Mouse (Mus musculus) adrenal gland, adult (tissue): ENCODE data around the gene Olfr629.
"Not testable (repeated sequence)": the region's sequence is repeated elsewhere in the genome, so short reads cannot be mapped to it uniquely, and the experiment has no call there.

Experiments used
- DNase-seq, 2 experiments: peaks; one replicate each; pipeline ENCODE4 v3.0.0; 2022 to 2023; ENCODE audit warnings: low spot score in 1 of 2; ENCODE audit not compliant: inconsistent age in 2 of 2

Olfr629 gene

DNA sequence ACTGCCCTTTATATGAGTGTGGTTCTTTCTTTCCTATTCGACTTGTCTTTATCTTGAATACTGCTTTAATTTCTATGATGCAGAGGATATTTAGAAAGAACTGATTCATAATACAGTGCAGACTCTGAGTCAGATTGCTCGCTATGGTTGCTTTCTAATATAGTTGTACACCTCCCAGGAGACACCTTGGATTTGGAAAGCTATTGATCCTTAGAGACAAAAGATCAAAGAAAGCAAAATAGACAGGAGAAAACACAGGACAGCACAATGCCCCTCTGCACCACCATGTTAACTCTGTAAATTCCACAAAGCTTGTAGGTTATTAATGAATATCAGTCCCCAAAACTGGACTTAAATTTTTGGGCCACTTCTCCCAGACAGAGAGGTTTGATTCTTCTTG, at the start of gene Olfr629:
Gene Olfr629 (minus strand): TSS at position 101 of the 400 bp plus-strand sequence.
- no peak for DNase-seq

DNA sequence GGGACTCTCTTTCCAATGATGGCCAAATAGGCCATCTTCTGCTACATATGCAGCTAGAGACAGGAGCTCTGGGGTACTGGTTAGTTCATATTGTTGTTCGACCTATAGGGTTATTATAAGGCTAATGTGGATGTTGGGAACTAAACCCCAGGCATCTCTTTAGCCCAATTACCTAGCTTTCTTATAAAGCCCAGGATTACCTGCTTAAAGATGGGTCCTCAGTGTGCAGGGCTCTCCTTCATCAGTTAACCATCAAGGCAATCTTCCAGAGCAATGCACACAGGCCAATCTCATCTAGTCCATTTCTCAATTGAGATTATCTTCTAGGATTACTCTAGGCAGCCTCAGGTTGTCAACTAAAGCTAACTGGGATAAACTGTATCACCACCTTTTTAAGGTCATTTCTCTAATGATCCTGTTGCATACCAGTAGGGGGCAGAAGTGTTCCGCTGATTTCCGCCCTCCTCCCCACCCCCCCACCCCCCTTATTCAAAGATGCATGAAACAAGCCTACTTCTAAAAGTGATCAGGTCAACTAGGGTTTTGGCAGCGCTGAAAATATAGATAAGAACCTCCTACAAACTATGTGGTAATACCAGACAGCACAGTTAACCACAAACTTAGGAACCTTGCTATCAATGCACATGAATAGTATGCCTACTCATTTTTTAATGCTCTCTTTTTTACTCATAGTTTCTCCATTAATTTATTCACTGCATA, 48.1 kb upstream of the Olfr629 start:
- DNase-seq, result no peak

DNA sequence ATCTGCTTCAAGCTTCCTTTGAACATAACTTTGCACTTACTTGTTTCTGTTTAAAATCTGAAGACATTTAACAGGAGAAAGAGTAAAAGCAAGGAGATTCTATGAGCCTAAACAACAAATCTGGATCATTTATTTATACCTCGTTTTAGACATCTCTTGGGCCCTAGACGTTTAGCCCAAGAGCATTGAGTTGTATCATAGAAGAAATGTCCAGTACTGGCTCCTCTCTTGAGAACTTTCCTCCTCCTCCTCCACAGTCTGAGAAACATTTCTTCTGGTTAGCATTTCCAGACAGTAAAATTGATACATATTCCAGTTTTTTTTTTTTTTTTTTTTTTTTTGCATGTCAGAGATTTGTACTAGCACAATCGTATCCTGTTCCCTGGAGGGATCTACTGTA, 47.0 kb upstream of the Olfr629 start, which contains the start of gene Olfr67:
Gene Olfr67 (minus strand): TSS at position 101 of the 400 bp plus-strand sequence.
- no peak for DNase-seq

DNA sequence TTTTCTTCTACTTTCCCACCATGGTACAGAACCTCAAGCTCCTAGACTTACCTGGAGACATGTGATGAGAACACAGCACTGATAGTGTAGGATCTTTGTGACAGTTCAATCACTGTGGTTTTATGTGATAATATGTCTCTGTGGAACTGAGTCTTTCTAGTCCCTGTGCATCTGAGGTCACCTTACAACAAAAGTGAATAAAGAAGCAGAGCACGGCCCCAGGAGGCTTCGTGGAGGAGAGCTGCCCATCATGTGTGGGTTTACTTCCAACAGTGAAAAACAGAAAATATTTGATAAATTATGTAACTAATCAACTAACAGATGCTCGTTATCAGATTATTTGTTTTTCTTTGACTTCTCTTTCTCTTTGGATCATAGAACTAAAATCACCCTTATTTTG, 34.9 kb upstream of the Olfr629 start, which contains the start of gene Olfr68:
Gene Olfr68 (minus strand): TSS at position 101 of the 400 bp plus-strand sequence.
- DNase-seq, result no peak

DNA sequence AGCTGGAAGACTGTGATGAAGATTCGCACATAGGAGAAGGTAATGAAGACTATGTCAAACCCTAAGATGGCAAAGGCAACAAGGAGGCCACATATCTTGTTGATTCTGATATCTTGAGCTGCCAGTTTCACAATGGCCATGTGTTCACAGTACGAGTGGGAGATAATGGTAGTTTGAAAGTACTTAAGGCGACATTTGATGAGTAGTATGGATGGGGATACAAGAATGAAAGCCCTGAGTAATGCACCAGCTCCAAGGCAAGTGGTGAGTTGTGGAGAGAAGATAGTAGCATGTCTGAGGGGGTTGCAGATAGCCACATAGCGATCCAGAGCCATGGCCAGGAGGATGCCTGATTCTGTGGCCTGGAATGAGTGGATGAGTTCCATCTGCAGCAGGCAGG, 32.9 kb upstream of the Olfr629 start:
- not testable (repeated sequence) for DNase-seq

DNA sequence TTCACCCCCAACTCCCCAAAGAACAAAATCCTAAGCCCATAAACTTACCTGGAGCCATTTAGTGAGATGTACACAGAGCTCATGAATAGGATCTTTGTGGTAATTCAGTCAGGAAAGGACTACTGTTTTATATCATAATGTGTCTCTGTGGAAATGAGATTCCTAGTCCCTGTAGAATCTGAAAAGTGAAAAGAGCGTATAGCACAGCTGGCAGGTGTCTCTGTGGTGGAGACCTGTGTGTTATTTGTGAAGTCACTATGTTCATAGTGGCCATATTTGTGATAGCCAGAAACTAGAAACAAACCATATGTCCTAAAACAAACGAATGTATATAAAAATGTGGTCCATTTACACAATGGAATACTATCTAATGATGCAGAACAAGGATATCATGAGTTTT, 26.8 kb upstream of the Olfr629 start, which contains the start of gene Olfr69:
Gene Olfr69 (minus strand): TSS at position 101 of the 400 bp plus-strand sequence.
- no peak for DNase-seq

DNA sequence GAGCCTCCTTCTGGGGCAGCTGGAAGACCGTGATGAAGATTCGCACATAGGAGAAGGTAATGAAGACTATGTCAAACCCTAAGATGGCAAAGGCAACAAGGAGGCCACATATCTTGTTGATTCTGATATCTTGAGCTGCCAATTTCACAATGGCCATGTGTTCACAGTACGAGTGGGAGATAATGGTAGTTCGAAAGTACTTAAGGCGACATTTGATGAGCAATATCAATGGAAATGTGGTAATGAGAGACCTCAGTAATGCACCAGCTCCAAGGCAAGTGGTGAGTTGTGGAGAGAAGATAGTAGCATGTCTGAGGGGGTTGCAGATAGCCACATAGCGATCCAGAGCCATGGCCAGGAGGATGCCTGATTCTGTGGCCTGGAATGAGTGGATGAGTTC, 22.9 kb upstream of the Olfr629 start:
- DNase-seq, result not testable (repeated sequence)

DNA sequence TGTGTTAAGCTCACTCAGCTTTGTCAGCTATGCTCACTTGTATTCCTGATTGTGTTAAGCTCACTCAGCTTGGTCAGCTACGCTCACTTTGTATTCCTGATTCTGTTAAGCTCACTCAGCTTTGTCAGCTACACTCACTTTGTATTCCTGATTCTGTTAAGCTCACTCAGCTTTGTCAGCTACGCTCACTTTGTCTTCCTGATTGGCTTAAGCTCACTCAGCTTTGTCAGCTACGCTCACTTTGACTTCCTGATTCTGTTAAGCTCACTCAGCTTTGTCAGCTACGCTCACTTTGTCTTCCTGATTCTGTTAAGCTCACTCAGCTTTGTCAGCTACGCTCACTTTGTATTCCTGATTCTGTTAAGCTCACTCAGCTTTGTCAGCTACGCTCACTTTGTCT, 17.5 kb upstream of the Olfr629 start:
- not testable (repeated sequence) for DNase-seq

DNA sequence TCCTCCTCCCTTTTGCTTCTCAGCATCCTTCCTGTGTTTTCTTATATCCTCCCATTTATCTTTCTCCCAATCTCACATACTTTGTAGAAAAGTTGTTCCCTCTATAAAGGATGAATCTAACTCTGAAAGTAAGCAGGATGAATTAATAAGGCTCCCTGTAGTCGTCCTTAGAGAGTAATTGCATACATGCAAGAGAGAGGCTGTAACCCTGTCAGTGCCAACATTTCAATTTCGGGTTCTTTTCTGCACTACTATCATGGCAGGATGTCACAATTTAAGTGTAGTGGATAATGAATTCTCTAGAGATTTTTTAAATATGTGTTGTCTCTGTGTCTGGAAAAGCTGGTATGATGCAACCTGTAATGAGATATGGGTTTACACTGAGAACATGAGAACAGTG, 12.5 kb upstream of the Olfr629 start, which contains the start of gene Olfr630:
Gene Olfr630 (minus strand): TSS at position 101 of the 400 bp plus-strand sequence.
- no peak for DNase-seq

DNA sequence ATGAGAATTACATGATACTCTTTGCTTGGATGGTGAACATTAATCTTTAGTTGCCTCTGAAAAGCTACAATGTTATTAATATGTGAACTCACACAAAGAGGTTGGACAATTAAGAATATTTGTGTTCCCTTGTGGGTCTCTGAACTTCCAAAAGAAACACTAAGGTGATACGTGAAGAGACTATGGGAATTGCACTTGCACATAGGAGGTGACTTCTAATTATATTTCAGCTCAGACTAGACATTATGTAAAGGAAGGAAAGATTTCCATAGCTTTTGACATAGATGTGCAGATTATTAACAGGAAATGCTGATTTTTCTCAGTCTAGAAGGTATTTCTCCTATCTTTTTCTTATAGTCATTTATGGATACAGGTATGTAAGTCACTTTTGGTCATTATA, 14.7 kb downstream of the Olfr629 start, which contains the start of gene Olfr628:
Gene Olfr628 (plus strand): TSS at position 301 of the 400 bp plus-strand sequence.
- no peak for DNase-seq

DNA sequence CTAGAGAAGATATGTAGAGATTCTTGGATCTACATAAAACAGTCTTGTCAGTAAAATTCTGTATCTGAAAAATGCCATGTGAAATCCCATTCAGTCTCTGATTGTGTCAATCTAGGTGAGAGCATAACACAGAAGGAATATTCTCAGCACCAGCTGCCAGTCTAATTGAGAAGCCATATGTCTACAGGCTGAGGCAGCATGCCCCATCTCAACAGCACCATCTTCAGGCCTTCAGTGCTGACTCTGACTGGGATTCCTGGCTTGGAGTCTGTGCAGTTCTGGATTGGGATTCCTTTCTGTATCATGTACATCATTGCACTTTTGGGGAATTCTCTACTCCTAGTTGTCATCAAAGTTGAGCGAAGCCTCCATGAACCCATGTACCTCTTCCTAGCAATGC, 28.3 kb downstream of the Olfr629 start:
- DNase-seq, result peak in 1 of 2 experiments; percentile 30

DNA sequence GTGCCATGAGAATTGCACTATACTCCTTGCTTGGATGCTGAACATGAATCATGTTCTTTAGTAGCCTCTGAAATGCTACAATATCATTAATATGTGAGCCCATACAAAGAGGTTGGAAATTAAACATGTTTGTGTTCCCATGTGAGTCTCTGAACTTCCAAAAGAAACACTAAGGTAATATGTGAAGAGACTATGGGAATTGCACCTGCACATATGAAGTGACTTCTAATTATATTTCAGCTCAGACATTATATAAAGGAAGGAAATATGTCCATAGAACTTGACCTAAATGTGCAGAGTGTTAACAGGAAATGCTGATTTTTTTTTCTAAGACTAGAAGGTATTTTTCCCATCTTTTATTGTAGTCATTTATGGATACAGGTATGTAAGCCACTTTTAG, 30.4 kb downstream of the Olfr629 start, which contains the start of gene Olfr243:
Gene Olfr243 (plus strand): TSS at position 301 of the 400 bp plus-strand sequence.
- DNase-seq, result no peak

DNA sequence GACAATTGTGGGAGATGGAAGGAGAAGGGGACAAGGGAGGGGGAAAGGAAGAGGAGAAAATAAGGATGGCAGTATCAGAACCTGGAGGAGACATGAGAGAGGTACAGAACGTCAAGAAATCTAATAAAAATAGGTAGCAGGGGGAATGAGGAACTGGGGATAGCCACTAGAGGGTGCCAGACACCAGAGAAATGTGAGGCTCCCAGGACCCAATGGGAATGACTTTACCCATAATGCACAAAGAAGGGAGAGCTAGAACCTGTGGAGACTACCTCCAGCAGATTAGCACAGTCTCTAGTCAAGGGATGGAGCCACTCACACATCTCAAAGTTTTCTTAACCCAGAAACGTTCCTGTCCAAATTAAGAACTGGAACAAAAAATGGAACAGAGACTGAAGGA, 32.7 kb downstream of the Olfr629 start:
- peak in 1 of 2 experiments; percentile 23 for DNase-seq

DNA sequence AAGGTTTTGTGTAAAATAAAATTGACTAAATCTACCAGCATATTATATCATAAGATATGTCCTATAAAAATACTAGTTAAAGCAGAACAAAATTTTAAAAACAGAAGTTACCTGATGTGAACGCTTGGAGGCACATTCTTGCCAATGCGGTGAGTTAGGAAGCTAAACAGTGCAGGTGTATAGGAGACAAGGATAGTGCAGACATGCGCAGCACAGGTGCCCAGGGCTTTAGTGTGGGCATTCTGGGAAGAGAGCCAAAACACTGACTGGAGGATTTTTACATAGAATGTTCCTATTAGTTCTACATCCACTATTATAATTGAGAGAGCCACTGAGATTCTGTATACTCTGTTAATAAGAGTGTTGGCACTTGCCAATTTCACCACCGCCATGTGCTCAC, 45.3 kb downstream of the Olfr629 start:
- no peak for DNase-seq
